Mouse (Mus musculus) frontal cortex, postnatal 10 days (tissue): ENCODE data around the gene Slc27a5.

Experiments used
- DNase-seq, 2 experiments: peaks; one replicate each; pipeline ENCODE4 v3.0.0; 2022; ENCODE audit warnings: low spot score in 2 of 2, mixed read lengths in 1 of 2

The Slc27a5 gene

DNA sequence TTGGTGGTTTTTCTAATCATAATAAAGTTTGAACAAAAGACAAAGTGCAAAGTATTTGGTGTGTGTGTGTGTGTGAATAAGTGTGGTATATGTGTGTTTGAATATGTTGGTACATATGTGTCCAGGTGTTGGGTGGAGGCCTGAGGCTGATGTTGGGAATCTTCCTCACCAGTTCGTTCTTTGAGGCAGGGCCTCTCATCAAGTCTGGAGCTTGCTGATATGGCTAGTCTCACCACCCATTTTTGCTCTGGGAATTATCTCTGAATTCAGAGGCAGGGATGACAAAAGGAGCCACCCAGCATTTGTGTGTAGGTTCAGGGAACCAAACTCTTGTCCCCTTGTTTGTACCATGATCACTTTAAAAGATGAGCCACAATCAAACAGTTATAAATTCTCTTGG is 12.3 kb downstream of the Slc27a5 start:
- no peak for DNase-seq

DNA sequence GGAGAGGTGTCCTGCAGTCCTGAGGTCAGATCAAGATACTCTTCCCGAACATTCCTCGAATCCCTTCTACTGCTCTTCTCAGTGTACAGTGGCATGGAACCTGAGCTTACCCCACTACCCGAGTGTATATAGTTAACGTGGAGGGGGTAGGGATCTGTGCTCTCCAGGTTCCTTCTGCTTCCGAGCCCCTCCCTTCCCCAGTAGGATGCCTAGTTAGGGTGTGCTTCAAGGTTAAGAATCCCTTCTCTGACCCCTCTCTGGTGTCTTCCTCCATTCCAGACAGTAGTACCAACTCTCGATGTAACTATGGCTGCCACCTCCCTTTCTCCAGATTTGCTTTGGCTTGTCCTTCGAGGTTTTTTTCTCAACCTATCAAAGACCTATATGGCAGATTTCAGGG is 17.7 kb downstream of the Slc27a5 start:
- no peak for DNase-seq

- DNase-seq, result no peak
Measured at GRCm38 (mm10) chr7:12979776-12980175, 18.2 kb downstream of the Slc27a5 start.

DNA sequence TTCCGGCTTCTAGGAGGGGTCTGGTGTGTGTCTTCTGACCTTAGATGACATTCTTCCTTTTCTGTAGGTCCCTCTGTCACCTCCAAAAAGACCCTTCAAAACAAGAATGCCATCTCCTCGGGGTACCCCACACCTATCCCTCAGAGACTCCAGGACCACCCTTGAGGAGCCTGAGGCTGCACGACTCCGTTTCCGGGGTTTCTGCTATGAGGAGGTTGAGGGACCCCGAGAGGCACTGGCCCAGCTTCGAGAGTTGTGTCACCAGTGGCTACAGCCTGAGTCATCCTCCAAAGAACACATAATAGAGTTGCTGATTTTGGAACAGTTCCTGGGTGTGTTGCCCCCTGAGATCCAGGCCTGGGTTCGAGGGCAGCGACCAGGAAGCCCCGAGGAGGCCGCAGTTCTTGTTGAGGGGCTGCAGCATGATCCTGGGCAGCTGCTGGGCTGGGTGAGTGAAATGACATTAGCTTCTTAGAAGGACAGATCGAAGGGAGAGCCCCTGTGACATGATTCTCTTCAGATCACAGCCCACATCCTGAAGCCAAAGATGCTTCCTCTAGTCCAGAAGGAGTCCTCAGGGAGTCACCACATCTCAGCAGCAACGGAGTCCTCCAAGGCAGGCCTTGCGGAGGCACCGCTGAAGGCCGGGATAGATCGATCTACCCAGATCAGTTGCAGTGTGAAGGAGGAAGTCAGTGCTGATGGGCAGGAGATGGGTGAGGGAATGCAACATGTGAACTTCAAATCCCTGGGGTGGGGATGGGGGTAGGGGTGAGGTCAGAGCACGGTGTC is 18.9 kb downstream of the Slc27a5 start:
- peak in 1 of 2 experiments; percentile 14 for DNase-seq

DNA sequence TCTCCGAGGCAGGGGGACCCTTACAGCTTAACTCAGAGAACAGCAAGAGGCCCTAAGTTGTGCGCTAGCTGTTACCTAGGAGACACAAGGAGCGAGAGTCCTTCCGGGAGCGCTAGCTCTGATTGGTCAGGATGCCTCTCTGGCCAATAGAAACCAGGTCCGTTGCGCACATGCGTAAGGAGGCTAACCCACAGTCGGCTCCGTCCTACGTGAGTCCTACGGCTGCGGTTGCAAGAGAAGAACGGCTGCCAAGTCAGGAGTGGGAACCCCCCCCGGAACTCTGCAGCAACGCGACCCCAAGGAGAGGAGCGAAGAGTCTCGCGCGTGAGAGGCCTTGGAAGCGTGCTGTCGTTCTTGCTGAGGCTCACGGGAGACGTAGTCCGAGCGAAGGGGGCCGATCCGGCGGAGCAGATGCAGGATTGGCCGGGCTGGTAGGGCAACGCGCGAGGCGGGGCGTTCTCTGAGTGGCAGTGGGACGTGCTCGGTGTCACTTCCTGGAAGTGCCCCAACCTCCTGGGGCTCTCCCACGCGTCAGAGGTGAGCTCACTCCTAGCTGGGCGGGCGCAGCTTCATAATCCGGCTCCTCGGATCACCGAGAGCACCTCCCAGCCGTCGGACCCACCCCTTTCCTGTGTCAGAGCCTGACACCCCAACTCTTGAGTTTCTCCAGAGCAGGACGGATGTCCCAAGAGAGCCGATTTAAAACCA is 20.2 kb downstream of the Slc27a5 start, which contains the start of gene Zfp446:
Gene Zfp446, plus strand, starts transcription at position 167 of the 708 bp plus-strand sequence.
- DNase-seq, result peak; percentile 98

- no peak for DNase-seq
Measured at GRCm38 (mm10) chr7:12970906-12971305, 27.1 kb downstream of the Slc27a5 start.

DNA sequence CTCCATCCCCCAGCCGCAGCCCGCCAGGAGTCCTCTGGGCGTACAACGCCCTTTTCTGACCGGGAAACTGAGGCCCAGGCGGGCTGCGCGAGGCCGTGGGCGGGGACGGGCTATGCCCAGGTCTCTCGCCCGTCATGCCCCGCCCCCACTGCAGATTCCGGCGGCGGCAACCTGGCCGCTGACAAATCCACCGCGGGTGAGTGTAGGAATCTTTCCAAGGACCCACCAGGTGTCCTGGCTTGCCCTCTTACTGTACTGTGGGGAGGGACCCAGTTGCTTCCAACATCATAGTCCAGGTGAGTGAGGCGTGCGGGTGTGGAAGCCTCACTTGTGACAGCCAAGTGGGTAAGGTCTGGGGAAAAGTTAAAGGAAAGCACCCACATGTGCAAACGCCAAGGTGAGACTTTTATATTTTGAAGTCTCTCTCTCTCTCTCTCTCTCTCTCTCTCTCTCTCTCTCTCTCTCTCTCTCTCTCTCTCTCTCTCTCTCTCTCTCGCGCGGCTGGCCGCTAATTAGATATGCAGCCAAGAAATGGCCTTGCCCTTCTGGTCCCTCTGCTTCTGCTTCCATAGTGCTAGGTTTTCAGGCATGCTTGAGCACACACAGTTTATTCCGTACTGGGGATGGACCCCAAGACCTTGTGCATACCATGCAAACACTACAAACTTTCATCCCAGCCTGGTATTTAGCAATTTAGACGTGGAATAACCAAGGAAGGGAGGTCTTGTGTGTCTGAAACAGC is 31.7 kb downstream of the Slc27a5 start:
- peak; percentile 47 to 57 for DNase-seq

GRCm38 (mm10) chr7:12965678-12966091 is 32.3 kb downstream of the Slc27a5 start, which contains the start of gene Zfp324:
Gene Zfp324 (plus strand): TSS chr7:12965838.
- DNase-seq, result peak; percentile 87 to 90

DNA sequence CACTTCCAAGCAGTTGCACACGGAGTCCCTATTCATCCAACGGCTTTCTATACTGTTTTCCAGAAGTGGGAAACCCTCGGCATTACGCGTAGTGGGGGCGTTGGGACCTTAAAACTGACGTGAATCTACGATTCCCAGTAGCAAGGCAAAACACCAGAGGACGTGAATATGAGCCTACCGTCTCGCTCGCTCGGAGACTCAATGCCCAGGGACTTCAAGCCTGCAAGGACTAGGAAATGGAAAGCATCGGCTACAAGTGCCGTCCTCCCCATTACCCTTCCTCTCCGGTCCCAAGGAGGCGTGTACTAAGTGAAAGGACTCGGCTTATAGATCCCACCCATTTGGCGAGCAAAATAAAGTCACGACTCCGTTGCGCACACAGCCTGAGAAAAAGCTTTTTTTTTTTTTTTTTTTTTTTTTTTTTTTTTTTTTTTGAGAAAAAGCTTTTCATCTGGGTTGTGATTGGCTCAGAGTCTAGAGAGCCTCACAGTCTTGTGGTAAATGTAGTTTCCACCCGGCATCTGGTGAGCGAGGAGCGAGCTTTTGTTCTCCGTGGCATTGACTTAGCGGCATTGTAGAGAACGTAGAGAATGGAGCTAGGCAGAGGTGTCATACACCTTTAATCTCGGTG is 36.4 kb downstream of the Slc27a5 start:
- peak; percentile 14 to 50 for DNase-seq

DNA sequence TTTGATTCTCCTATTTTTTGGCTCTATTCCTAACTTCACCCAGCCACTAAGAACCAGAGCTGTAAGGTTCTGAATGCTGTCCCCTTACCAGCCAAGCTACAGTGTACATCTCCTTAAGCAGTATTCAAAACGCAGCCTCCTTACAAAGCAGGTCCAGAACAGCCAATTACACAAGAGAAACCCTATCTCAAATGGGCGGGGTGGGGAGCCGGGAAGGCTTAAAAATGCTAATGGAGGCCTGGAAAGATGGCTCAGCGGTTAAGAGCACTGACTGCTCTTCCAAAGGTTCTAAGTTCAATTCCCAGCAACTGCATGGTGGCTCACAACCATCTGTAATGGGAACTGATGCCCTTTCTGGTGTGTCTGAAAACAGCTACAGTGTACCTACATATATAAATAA is 38.3 kb downstream of the Slc27a5 start:
- no peak for DNase-seq

DNA sequence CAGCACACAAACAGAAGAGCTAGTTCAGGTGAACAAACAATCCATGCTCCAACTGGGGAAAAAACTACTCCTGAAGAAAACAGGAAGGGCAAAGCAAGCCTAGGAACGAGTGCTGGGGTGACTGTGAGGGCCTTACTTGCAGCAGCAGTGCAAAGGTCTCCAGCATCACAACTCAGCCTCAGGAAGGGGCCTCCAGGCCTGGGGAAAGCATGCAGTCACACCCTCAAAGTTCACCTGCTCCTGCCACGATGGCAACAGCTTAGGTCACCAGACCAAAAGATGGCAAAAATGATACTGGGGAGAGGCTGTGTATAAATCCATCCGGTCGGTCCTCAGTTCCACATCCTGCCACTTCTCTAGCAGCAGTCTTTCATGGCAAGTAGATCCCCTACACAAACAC is 39.0 kb downstream of the Slc27a5 start:
- DNase-seq, result no peak

GRCm38 (mm10) chr7:12957511-12957910 is 40.5 kb downstream of the Slc27a5 start:
- no peak for DNase-seq

DNA sequence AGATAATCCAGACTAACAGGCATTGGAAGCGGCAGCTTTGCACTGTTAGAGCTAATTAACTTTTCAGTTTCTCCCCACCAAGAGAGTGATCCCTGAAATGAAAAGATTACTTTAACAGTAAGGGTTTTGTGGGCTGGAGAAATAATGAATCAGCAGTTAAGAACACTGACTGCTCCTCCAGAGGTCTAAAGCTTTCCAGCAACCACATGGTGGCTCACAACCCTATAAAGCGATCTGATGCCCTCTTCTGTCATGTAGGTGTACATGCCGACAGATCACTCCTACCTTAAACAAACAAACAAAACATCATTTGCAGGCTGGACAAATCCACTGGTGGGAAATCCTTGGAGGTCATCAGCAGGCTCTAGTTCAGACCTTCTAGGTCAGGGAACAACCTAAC is 43.1 kb downstream of the Slc27a5 start:
- no peak for DNase-seq

GRCm38 (mm10) chr7:12949872-12950229 is 48.1 kb downstream of the Slc27a5 start:
- DNase-seq, result no peak

- peak; percentile 93 to 94 for DNase-seq
Measured at GRCm38 (mm10) chr7:12949032-12949871, 48.7 kb downstream of the Slc27a5 start.

GRCm38 (mm10) chr7:12943488-12943887 is 54.5 kb downstream of the Slc27a5 start:
- DNase-seq, result no peak

DNA sequence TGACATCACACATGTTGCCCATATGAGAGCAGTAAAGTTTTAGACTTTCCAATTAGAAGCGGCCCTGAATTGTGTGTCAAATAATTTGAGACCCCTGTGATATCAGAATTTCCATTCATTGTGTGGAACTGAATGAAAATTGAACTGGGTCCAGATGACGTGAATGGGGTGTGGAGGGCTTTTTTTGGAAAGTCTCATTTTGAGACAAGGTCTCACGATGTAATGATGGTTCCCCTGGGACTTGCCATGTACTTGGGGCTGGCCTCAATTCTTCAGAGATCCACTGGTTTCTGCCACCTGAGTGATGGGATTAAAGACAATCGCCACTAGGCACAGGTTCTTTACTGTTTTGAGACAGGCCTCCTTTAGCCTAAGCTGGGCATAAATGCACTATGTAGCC is 57.4 kb downstream of the Slc27a5 start:
- DNase-seq, result no peak
